Mouse (Mus musculus) bone marrow macrophage, adult 2 months (primary cell): ENCODE measurements around the gene Pafah1b2. TPM values are rescaled to one million over a fixed set of nuclear protein-coding genes. Genes with fewer than 3 reads are reported as not detected.

ENCODE experiments used
- H3K27ac ChIP-seq: 2 replicates; pipeline ENCODE4 v1.5.1; 2012; ENCODE audit warnings: low read depth, low read length; ENCODE audit not compliant: insufficient read depth
- H3K4me1 ChIP-seq: 2 replicates; pipeline ENCODE4 v1.6.1; 2012; ENCODE audit warnings: low read length; ENCODE audit not compliant: control insufficient read depth, insufficient read depth
- H3K4me3 ChIP-seq: 2 replicates; pipeline ENCODE4 v1.5.1; 2012; ENCODE audit warnings: mild to moderate bottlenecking, low read length, moderate library complexity; ENCODE audit not compliant: insufficient read depth
- CTCF ChIP-seq: IDR thresholded peaks from 2 replicates; pipeline ENCODE4 v1.5.1; 2012; ENCODE audit warnings: low read depth, mild to moderate bottlenecking, low read length, moderate library complexity
- POLR2A ChIP-seq: IDR thresholded peaks from 2 replicates; pipeline ENCODE4 v1.6.1; 2012; ENCODE audit warnings: mild to moderate bottlenecking, low read depth, low read length, borderline replicate concordance
- polyA plus RNA-seq: library from polyadenylated mRNA; stranded (reverse); fragments of >200 nt; gene quantifications from 2 replicates; pipeline ENCODE4 v1.2.4, GENCODE M21; 2012; ENCODE audit not compliant: missing spikeins, insufficient read depth, insufficient read length

The Pafah1b2 gene
- polyA plus RNA-seq, 1 experiment = 44.9 TPM

- peak overlapping the region; percentile 88 for H3K4me3 ChIP-seq
- H3K4me1 ChIP-seq = peaks cover 54% of the 10 kb centered on the region
- TF ChIP-seq CTCF = no peak
- no peak for TF ChIP-seq POLR2A
- H3K27ac ChIP-seq = peak overlapping the region; percentile 41
Measured at GRCm38 (mm10) chr9:46013009-46013586, 608 bp upstream of the Pafah1b2 start.

- TF ChIP-seq CTCF (no peak), POLR2A (no peak)
- Histone ChIP-seq H3K27ac (no peak overlapping the region), H3K4me3 (no peak overlapping the region), H3K4me1 (peaks cover 55% of the 10 kb centered on the region)
Measured at GRCm38 (mm10) chr9:46011094-46011970, 1.2 kb downstream of the Pafah1b2 start.

- peaks cover 48% of the 10 kb centered on the region for H3K4me1 ChIP-seq
- no peak overlapping the region for H3K4me3 ChIP-seq
- H3K27ac ChIP-seq = peak overlapping the region; percentile 31
Measured at GRCm38 (mm10) chr9:46009669-46009983, 2.9 kb downstream of the Pafah1b2 start.

GRCm38 (mm10) chr9:46008931-46009668 is 3.4 kb downstream of the Pafah1b2 start:
- H3K27ac ChIP-seq = peak overlapping the region; percentile 31
- H3K4me3 ChIP-seq = no peak overlapping the region
- TF ChIP-seq CTCF = no peak
- no peak for TF ChIP-seq POLR2A
- peaks cover 45% of the 10 kb centered on the region for H3K4me1 ChIP-seq

More at GRCm38 (mm10) chr9:46009669-46009983, 2.9 kb downstream of the Pafah1b2 start:
- TF ChIP-seq POLR2A (no peak), CTCF (no peak)

GRCm38 (mm10) chr9:46006224-46006623 is 6.3 kb downstream of the Pafah1b2 start:
- no peak for TF ChIP-seq POLR2A
- TF ChIP-seq CTCF = no peak
- Histone ChIP-seq H3K4me1 (peaks cover 35% of the 10 kb centered on the region), H3K4me3 (no peak overlapping the region), H3K27ac (no peak overlapping the region)

GRCm38 (mm10) chr9:46004529-46004928 is 8.0 kb downstream of the Pafah1b2 start:
- TF ChIP-seq POLR2A = no peak
- no peak for TF ChIP-seq CTCF
- Histone ChIP-seq H3K27ac (no peak overlapping the region), H3K4me1 (peaks cover 18% of the 10 kb centered on the region), H3K4me3 (no peak overlapping the region)

- Histone ChIP-seq H3K4me3 (no peak overlapping the region), H3K27ac (no peak overlapping the region), H3K4me1 (peaks cover 10% of the 10 kb centered on the region)
- TF ChIP-seq POLR2A (no peak), CTCF (peak; percentile 87)
Measured at GRCm38 (mm10) chr9:46003729-46004128, 8.8 kb downstream of the Pafah1b2 start.

- no peak overlapping the region for H3K4me3 ChIP-seq
- no peak overlapping the region for H3K27ac ChIP-seq
- H3K4me1 ChIP-seq = no peaks in the 10 kb centered on the region; the same call in 1 of the 2 replicates
- no peak for TF ChIP-seq POLR2A
- no peak for TF ChIP-seq CTCF
Measured at GRCm38 (mm10) chr9:45999009-45999408, 13.5 kb downstream of the Pafah1b2 start.

GRCm38 (mm10) chr9:45985229-45985567 is 27.3 kb downstream of the Pafah1b2 start:
- Histone ChIP-seq H3K4me1 (peaks cover 21% of the 10 kb centered on the region), H3K4me3 (peak overlapping the region; percentile 86), H3K27ac (peak overlapping the region; percentile 78)
- TF ChIP-seq POLR2A = no peak
- TF ChIP-seq CTCF = no peak
